Mouse (Mus musculus): ENCODE data around the gene Cbr1.

Gene Cbr1

GRCm38 (mm10) chr16:93605553-93605952 lies at the start of gene Cbr1:
Gene Cbr1 (plus strand): TSS chr16:93605853.
- DNase-seq (ENCODE audit: low spot score in 2 of 2), result no peak

- no peak for DNase-seq (ENCODE audit: low spot score in 2 of 2)
These were observed 48.0 kb upstream of the Cbr1 start for GRCm38 (mm10) chr16:93557646-93558045.

- no peak for DNase-seq (ENCODE audit: low spot score in 2 of 2)
These were observed 47.2 kb upstream of the Cbr1 start for GRCm38 (mm10) chr16:93558499-93558898.

GRCm38 (mm10) chr16:93572383-93572782 lies 33.3 kb upstream of the Cbr1 start:
- DNase-seq (ENCODE audit: low spot score in 2 of 2), result no peak

- no peak for DNase-seq (ENCODE audit: low spot score in 2 of 2)
These were observed 32.2 kb upstream of the Cbr1 start for GRCm38 (mm10) chr16:93573434-93573833.

- DNase-seq (ENCODE audit: low spot score in 2 of 2), result peak in 1 of 2 experiments; percentile 31
These were observed 31.0 kb upstream of the Cbr1 start for GRCm38 (mm10) chr16:93574521-93575191.

GRCm38 (mm10) chr16:93575574-93575973 lies 30.1 kb upstream of the Cbr1 start:
- DNase-seq (ENCODE audit: low spot score in 2 of 2), result no peak

- peak; percentile 75 to 87 for DNase-seq (ENCODE audit: low spot score in 2 of 2)
These were observed 29.1 kb upstream of the Cbr1 start for GRCm38 (mm10) chr16:93576412-93577082.

- DNase-seq (ENCODE audit: low spot score in 2 of 2), result no peak
These were observed 27.2 kb upstream of the Cbr1 start for GRCm38 (mm10) chr16:93578346-93579005.

- no peak for DNase-seq (ENCODE audit: low spot score in 2 of 2)
These were observed 24.5 kb upstream of the Cbr1 start for GRCm38 (mm10) chr16:93581125-93581524.

- no peak for DNase-seq (ENCODE audit: low spot score in 2 of 2)
These were observed 20.5 kb upstream of the Cbr1 start for GRCm38 (mm10) chr16:93584976-93585702.

- DNase-seq (ENCODE audit: low spot score in 2 of 2), result no peak
These were observed 19.9 kb upstream of the Cbr1 start for GRCm38 (mm10) chr16:93585703-93586205.

GRCm38 (mm10) chr16:93586382-93586781 lies 19.3 kb upstream of the Cbr1 start:
- no peak for DNase-seq (ENCODE audit: low spot score in 2 of 2)

- no peak for DNase-seq (ENCODE audit: low spot score in 2 of 2)
These were observed 17.4 kb upstream of the Cbr1 start for GRCm38 (mm10) chr16:93588281-93588680.

GRCm38 (mm10) chr16:93590915-93591314 lies 14.7 kb upstream of the Cbr1 start:
- DNase-seq (ENCODE audit: low spot score in 2 of 2), result no peak

- DNase-seq (ENCODE audit: low spot score in 2 of 2), result no peak
These were observed 13.9 kb upstream of the Cbr1 start for GRCm38 (mm10) chr16:93591450-93592430.

- DNase-seq (ENCODE audit: low spot score in 2 of 2), result no peak
These were observed 12.9 kb upstream of the Cbr1 start for GRCm38 (mm10) chr16:93592711-93593110.

- no peak for DNase-seq (ENCODE audit: low spot score in 2 of 2)
These were observed 12.2 kb upstream of the Cbr1 start for GRCm38 (mm10) chr16:93593406-93593805.

GRCm38 (mm10) chr16:93594448-93594847 lies 11.2 kb upstream of the Cbr1 start:
- no peak for DNase-seq (ENCODE audit: low spot score in 2 of 2)

- DNase-seq (ENCODE audit: low spot score in 2 of 2), result peak in 1 of 2 experiments; percentile 10
These were observed 9.9 kb upstream of the Cbr1 start for GRCm38 (mm10) chr16:93595766-93596165.

GRCm38 (mm10) chr16:93596807-93597206 lies 8.8 kb upstream of the Cbr1 start:
- DNase-seq (ENCODE audit: low spot score in 2 of 2), result peak in 1 of 2 experiments; percentile 6

Measured in spleen, postnatal 10 days (tissue).